Mouse (Mus musculus) heart, postnatal 25 days (tissue): ENCODE measurements around the gene Ang. TPM values are rescaled to one million over a fixed set of nuclear protein-coding genes. Genes with fewer than 3 reads are reported as not detected.
"Not testable (repeated sequence)": the region's sequence is repeated elsewhere in the genome, so short reads cannot be mapped to it uniquely, and the experiment has no call there.

Experiments used
- DNase-seq: peaks from one replicate; pipeline ENCODE4 v3.0.0; 2022; ENCODE audit warnings: low spot score
- intact Hi-C: fragments of 180-260 bp; cut with DNase I; formaldehyde crosslinking; loops from one replicate; pipeline ENCODE4 v1.15.1; 2025
- total RNA-seq, 2 experiments: library from RNA; stranded (reverse); gene quantifications; 2 replicates each; pipeline ENCODE4 v1.2.3; 2021

Gene Ang
- total RNA-seq, 2 experiments from 2014 or later: 6.2 to 7.7 TPM

GRCm38 (mm10) chr14:51087762-51088161 is 3.2 kb upstream of the Ang start:
- DNase-seq: no peak
- intact Hi-C loops: loop anchor here (5.0 kb wide), 1 partner anchor 160 kb away; no protein-coding TSS in a partner anchor

GRCm38 (mm10) chr14:51088166-51088969 is 2.6 kb upstream of the Ang start:
- intact Hi-C loops: loop anchor here (5.0 kb wide), 1 partner anchor 161 kb away; no protein-coding TSS in a partner anchor
- peak; percentile 65 for DNase-seq

GRCm38 (mm10) chr14:51088970-51089673 is 1.8 kb upstream of the Ang start:
- intact Hi-C loops: loop anchor here (1.0 to 5.0 kb wide), 2 partner anchors 25 to 162 kb away; no protein-coding TSS in a partner anchor
- peak; percentile 92 for DNase-seq

GRCm38 (mm10) chr14:51089674-51090076 is 1.3 kb upstream of the Ang start:
- DNase-seq: no peak

GRCm38 (mm10) chr14:51090077-51090781 is 721 bp upstream of the Ang start:
- peak; percentile 65 for DNase-seq
- intact Hi-C loops: loop anchor here (2.0 kb wide), 1 partner anchor 283 kb away; the partner anchor contains the start of genes Ccnb1ip1 and Parp2

More at GRCm38 (mm10) chr14:51089674-51090076, 1.3 kb upstream of the Ang start:
- intact Hi-C loops: loop anchor here (1.0 to 5.0 kb wide), 3 partner anchors 25 to 283 kb away; partner anchors contain the start of genes Ccnb1ip1 and Parp2

- intact Hi-C loops: no loop called here
- no peak for DNase-seq
Measured at GRCm38 (mm10) chr14:51092073-51092620, 1.2 kb downstream of the Ang start.

- DNase-seq: no peak
- intact Hi-C loops: no loop called here
Measured at GRCm38 (mm10) chr14:51093496-51093895, 2.5 kb downstream of the Ang start.

GRCm38 (mm10) chr14:51094096-51094875 is 3.3 kb downstream of the Ang start:
- intact Hi-C loops: no loop called here
- DNase-seq: no peak

GRCm38 (mm10) chr14:51094921-51095320 is 4.0 kb downstream of the Ang start:
- DNase-seq: no peak
- intact Hi-C loops: loop anchor here (5.0 kb wide), 1 partner anchor 68 kb away; no protein-coding TSS in a partner anchor

- intact Hi-C loops: loop anchor here (5.0 kb wide), 1 partner anchor 69 kb away; no protein-coding TSS in a partner anchor
- no peak for DNase-seq
Measured at GRCm38 (mm10) chr14:51095736-51096524, 5.0 kb downstream of the Ang start.

- intact Hi-C loops: loop anchor here (2.0 to 5.0 kb wide), 2 partner anchors 71 to 297 kb away; no protein-coding TSS in a partner anchor
- DNase-seq: not testable (repeated sequence)
Measured at GRCm38 (mm10) chr14:51098300-51098699, 7.3 kb downstream of the Ang start.

- DNase-seq: no peak
- intact Hi-C loops: loop anchor here (2.0 to 5.0 kb wide), 2 partner anchors 72 to 298 kb away; no protein-coding TSS in a partner anchor
Measured at GRCm38 (mm10) chr14:51098921-51099320, 8.0 kb downstream of the Ang start.

- DNase-seq: no peak
- intact Hi-C loops: loop anchor here (5.0 kb wide), 2 partner anchors 141 to 381 kb away; no protein-coding TSS in a partner anchor
Measured at GRCm38 (mm10) chr14:51101284-51101683, 10.3 kb downstream of the Ang start.

GRCm38 (mm10) chr14:51103217-51103616 is 12.3 kb downstream of the Ang start:
- intact Hi-C loops: loop anchor here (2.0 to 5.0 kb wide), 5 partner anchors 70 to 379 kb away; no protein-coding TSS in a partner anchor

GRCm38 (mm10) chr14:51104366-51104765 is 13.4 kb downstream of the Ang start:
- intact Hi-C loops: loop anchor here (5.0 kb wide), 2 partner anchors 138 to 378 kb away; no protein-coding TSS in a partner anchor

More at GRCm38 (mm10) chr14:51103217-51103616, 12.3 kb downstream of the Ang start:
- DNase-seq: no peak

GRCm38 (mm10) chr14:51106449-51106967 is 15.6 kb downstream of the Ang start:
- intact Hi-C loops: no loop called here

More at GRCm38 (mm10) chr14:51104366-51104765, 13.4 kb downstream of the Ang start:
- no peak for DNase-seq

GRCm38 (mm10) chr14:51111966-51112365 is 21.0 kb downstream of the Ang start:
- intact Hi-C loops: no loop called here
- no peak for DNase-seq

More at GRCm38 (mm10) chr14:51106449-51106967, 15.6 kb downstream of the Ang start:
- no peak for DNase-seq
